Mouse (Mus musculus) CH12.LX (cell line): ENCODE results near the gene Abca3.

Source experiments
- CTCF ChIP-seq, 2 experiments: IDR thresholded peaks in 1 of 2; conservative IDR thresholded peaks in 1 of 2; 2 replicates each; pipeline ENCODE4 v1.5.1; 2011 to 2012; ENCODE audit warnings: low read depth in 2 of 2, low read length in 2 of 2, improper control_type of control experiment in 1 of 2, inconsistent platforms in 1 of 2, mild to moderate bottlenecking in 1 of 2, moderate library complexity in 1 of 2
- PAX5 ChIP-seq: IDR thresholded peaks from 2 replicates; pipeline ENCODE4 v1.6.1; 2012; ENCODE audit warnings: low read length, inconsistent platforms, mixed read lengths
- POLR2AphosphoS2 ChIP-seq: IDR thresholded peaks from 2 replicates; pipeline ENCODE4 v1.6.1; 2011; ENCODE audit warnings: low read depth, low read length, improper control_type of control experiment
- RAD21 ChIP-seq: IDR thresholded peaks from 2 replicates; pipeline ENCODE4 v1.6.1; 2011; ENCODE audit warnings: low read depth, mild to moderate bottlenecking, low read length, improper control_type of control experiment, moderate library complexity
- TCF12 ChIP-seq: IDR thresholded peaks from 2 replicates; pipeline ENCODE4 v1.6.1; 2014; ENCODE audit warnings: low read depth, mild to moderate bottlenecking, inconsistent platforms, low read length, improper control_type of control experiment

DNA sequence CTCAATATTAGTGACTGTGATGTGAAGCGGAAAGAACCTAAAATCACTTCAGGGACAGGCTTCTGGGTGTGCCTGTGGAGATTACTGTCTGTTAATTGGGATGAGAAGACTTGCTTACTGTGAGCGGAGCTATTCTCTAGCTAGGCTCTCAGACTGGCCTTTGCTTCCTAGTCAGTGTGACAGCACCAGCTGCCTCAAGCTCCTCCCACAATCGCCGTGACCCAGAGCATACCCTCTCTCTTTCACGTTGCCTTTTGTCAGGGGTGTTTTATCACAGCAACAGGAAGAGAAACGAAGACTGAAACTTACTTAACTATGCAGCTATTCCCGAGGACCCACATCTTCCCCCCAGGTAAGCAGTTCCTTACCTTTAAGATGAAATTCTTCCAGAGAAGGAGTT, 4.9 kb upstream of the Abca3 start:
- TF ChIP-seq TCF12 (no peak), RAD21 (no peak), POLR2AphosphoS2 (no peak), CTCF (conservative IDR thresholded peaks at IDR 0.05 in 1 of 2, IDR thresholded peaks at IDR 0.05 in 1 of 2; ENCODE audit: low read depth in 2 of 2, low read length in 2 of 2) (no peak), PAX5 (no peak)
